Mouse (Mus musculus): ENCODE results near the gene Gpx6.

Gpx6 gene

GRCm38 (mm10) chr13:21311926-21312325 lies at the start of gene Gpx6:
Gene Gpx6 (plus strand): TSS chr13:21312125.
- DNase-seq (ENCODE audit: extremely low read depth, insufficient read length, low spot score): no peak

- no peak for DNase-seq (ENCODE audit: extremely low read depth, insufficient read length, low spot score)
Observed at GRCm38 (mm10) chr13:21262787-21263461, 49.0 kb upstream of the Gpx6 start.

DNA sequence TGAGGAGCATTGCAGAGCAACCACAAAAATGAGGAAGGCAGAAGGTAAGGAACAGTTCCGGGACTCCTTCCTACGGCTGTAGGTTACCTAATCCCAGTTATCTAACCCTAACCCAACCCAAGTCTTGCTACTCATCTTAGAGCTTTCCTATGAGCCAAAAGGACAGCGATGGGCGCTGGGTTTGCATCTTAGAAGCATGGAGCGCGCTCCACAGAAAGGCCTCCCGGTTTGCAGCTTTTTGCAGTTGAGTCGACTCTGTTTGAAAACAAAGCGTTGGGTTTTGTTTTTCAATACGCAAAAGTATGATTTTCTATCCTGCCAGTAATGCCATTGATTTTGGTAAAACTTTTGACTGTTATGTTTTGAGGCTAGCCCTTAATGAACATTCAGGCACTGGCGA lies 48.0 kb upstream of the Gpx6 start:
- DNase-seq (ENCODE audit: extremely low read depth, insufficient read length, low spot score): no peak

GRCm38 (mm10) chr13:21264366-21264765 lies 47.6 kb upstream of the Gpx6 start:
- no peak for DNase-seq (ENCODE audit: extremely low read depth, insufficient read length, low spot score)

GRCm38 (mm10) chr13:21265736-21266135 lies 46.2 kb upstream of the Gpx6 start:
- DNase-seq (ENCODE audit: extremely low read depth, insufficient read length, low spot score): no peak

DNA sequence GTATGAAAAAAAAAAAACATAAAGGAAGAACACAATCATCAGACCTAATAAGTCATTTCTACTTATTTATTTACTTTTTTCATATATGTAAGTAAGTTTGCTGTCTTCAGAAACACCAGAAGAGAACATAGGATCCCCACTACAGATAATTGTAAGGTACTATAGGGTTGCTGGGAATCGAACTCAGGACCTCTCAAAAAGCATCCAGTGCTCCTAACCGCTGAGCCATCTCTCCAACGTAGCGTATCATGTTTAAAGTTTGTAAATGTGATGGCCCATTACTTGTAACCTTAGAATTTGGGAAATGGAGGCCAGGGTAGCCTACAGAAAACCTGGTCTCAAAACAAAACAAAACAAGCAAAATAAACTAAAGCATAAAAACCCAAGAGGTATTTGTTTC lies 44.4 kb upstream of the Gpx6 start:
- DNase-seq (ENCODE audit: extremely low read depth, insufficient read length, low spot score): no peak

DNA sequence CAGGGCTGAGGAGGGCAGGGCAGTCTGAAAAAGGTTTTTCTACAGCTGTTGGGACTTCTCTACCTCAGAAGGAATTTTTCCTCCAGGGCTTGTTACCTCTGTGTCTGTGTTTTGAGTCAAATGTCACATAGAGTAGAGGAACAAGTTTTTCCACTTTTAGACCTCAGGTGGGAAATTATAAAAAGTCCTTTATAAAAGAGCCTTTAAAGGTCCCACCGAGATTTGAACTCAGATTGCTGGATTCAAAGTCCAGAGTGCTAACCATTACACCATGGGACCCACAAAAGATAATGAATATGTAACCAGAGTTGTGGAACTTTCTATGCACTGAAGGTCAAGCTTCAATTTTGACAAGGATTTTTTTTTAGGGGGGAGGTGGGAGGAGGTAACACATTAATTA lies 43.7 kb upstream of the Gpx6 start:
- no peak for DNase-seq (ENCODE audit: extremely low read depth, insufficient read length, low spot score)

- no peak for DNase-seq (ENCODE audit: extremely low read depth, insufficient read length, low spot score)
Observed at GRCm38 (mm10) chr13:21275021-21275814, 36.7 kb upstream of the Gpx6 start.

DNA sequence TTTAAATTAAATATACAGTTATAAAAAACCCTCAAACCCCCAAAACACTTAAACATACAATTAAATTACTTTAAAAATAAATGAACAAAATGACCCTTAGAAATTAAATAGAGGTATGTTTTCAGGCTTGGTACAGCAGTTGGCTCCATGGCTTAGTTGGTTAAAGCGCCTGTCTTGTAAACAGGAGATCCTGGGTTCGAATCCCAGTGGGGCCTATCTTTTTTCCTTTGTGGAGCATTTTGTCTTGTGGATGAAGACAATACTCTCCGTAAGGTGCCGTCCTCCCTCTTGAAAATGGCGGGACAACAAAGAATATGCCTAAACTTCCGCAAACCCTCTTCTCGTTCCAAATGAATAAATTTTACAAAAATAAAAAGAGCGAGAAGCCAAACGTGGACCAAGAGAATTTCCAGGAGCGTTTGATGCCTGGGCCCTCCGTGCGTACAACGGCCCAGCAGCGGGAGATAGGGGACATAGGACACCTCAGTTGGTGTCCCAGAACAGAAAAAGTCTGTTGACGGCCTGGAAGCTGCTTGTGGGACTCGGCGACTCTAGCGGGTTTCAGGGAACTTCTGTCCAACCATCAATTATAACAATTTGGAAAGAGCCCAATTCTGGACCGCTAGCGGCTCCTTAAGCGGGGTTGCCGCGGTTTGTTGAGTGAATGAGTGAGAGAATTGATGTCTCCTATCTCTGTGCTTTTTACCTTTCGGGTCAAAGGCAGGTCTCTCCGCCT lies 35.9 kb upstream of the Gpx6 start:
- DNase-seq (ENCODE audit: extremely low read depth, insufficient read length, low spot score): no peak

- DNase-seq (ENCODE audit: extremely low read depth, insufficient read length, low spot score): no peak
Observed at GRCm38 (mm10) chr13:21276551-21276950, 35.4 kb upstream of the Gpx6 start.

DNA sequence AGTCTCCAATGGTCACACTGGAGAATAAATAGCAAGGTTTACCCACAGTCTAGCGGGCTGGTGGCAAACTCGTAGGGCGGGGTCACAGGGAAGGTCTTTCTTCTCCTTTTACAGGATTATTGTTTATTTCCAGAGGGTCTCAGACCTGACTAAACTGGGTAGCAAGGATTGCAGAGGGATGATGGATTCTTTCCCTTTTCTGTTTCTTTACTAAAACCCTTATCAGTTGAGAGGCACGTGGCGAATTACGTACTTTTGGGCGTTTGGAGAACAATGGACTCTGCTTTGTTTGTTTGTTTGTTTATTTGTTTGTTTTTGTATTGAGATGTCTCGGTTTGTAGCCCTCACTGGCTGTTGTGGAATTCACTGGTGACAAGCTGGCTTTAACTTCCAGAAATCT lies 32.8 kb upstream of the Gpx6 start:
- no peak for DNase-seq (ENCODE audit: extremely low read depth, insufficient read length, low spot score)

DNA sequence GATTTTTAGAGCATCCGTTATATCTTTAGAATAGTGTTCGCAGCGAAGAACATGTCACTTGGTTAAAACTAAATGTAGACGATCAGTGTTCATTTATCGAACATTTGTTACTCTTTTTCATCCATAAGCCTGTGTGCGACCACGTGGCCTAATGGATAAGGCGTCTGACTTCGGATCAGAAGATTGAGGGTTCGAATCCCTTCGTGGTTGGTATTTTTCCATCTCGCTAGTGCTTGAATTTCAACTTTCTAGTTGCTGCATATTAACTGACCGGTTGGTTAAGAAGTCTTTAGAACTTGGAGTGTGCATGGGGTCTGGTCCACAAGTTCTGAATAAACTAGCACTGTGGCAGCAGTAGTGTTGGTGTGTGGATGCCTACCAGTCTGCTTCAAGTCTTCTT lies 32.4 kb upstream of the Gpx6 start:
- peak; percentile 65 for DNase-seq (ENCODE audit: extremely low read depth, insufficient read length, low spot score)

DNA sequence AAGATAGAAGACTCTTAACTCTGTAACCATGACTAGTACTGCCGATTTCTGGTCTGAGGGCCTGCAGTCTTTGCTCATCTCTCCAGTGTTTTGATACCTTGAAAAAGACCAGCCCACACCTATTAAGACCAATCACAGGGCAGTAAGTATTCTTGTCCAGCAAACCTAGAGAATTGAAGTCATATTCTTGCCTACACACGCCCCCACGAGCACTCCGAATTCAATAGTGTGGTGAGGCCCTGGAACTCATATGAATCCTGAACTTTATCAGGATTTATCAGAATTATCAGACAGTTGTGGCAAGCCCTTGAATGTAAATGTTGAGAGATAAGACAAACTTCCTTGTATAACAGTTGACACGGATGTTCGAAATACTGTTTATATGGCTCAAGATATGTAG lies 19.3 kb upstream of the Gpx6 start, which contains the start of gene Gpx5:
TSS of gene Gpx5 (minus strand) at position 101 of the 400 bp plus-strand sequence.
- DNase-seq (ENCODE audit: extremely low read depth, insufficient read length, low spot score): no peak

- no peak for DNase-seq (ENCODE audit: extremely low read depth, insufficient read length, low spot score)
Observed at GRCm38 (mm10) chr13:21298557-21298956, 13.4 kb upstream of the Gpx6 start.

DNA sequence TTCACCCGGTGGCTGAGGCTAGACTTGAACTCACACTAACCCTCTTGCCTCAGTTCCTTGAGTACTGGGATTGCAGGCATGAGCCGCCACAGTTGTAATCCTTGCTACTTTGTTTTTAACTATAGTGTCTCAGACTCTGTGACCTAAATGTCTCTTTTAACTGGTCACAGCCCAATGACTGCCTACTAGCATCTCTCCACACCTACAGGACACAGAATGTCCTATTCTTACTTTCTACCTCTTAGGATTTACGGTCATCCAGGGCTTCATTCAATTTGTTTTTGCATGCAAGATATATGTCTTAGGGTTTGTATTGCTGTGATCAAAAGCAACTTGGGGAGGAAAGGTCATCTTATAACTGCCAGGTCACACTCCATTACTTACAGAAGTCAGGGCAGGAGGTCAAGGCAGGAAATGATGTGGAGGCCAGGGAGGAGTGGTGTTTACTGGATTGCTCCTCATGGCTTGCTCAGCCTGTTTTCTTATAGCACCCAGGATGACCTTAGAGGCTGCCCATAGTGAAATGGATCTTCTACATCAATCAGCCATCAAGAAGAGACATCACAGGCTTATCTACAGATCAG lies 7.3 kb upstream of the Gpx6 start:
- no peak for DNase-seq (ENCODE audit: extremely low read depth, insufficient read length, low spot score)

- no peak for DNase-seq (ENCODE audit: extremely low read depth, insufficient read length, low spot score)
Observed at GRCm38 (mm10) chr13:21309788-21310187, 2.1 kb upstream of the Gpx6 start.

DNA sequence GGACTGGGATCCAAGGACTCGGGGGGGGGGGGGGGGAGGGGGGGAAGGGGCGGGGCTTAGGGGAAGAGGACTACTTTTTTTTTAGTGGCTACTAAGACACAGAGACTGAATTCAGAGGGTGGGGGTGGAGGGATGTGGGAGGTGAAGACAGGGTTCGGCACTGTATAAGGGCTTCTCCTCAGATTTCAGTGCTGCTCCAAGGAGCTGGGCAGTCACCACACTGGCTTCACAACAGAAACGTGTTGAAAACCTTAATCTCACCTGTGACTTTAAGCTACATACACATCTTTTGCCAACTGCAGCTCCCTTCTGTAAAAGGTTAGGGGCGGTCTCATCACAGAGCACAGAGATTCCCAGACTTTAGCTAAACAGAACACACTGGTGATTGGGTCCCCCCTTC lies 929 bp downstream of the Gpx6 start:
- no peak for DNase-seq (ENCODE audit: extremely low read depth, insufficient read length, low spot score)

DNA sequence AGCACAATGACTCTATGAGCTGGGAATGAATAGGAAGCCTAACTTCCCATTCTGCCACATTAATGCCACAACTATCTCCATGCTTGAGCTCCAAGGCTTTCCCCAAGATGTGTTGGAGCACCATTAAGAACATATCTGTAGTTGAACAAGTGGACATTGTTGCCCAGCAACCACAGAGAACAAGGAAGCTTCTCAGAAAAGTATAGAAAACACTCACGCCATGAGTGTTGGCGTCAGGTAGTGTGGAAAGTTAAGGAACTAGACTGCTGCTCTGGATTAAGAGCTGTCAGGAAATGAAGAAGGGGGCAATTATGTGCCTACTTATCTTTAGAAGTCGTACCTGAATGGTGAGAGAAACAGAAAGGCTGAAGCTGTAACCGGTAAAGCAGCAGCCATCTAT lies 2.0 kb downstream of the Gpx6 start:
- DNase-seq (ENCODE audit: extremely low read depth, insufficient read length, low spot score): no peak

DNA sequence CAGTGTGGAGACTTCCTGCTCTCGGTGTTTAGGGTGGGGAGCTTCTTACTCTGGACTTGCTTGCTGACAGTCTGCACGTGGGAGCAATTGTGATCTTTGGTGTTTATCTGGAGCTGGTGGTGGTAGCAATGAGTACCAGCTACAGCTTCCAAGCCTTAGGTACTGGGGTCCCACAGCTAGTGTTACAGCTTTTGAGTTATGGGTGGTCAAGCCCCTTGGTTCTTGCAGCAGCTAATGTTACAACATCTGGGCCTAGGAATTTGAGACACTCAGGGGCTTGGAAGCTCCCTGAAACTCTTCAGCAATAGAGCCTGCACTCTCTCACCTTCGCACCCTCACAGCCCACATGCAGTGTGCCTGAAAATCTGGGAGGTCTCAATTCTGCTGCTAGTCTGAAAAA lies 8.3 kb downstream of the Gpx6 start:
- no peak for DNase-seq (ENCODE audit: extremely low read depth, insufficient read length, low spot score)

DNA sequence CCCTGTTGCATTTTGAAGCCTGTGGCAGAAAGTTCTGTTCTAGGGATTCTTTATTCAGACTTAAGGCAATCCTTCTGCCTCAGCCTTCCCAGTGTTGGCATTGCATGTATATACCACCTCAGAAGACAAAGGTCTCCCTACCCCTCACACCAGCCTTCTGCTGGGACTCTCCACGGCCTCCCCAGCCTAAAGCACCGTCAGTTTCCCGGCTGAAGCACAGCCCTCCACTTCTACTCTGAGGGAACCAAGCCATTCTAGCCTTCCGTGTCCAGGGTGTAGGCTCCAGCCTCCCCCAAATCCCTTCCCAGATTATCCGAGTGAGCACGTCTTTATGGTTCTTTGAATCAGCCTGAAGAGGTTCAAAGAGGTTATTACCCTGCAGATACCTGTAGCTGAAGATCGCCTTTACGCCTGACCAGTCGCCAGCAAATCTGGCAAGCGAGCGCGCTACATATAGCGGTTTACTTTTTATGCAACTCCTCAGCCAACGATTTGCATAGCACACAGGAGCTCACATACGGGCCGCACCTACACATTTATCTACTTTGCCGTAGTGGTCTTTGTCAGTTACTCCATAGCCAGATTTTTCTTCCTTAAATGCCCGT lies 10.1 kb downstream of the Gpx6 start:
- no peak for DNase-seq (ENCODE audit: extremely low read depth, insufficient read length, low spot score)

All from 3134 (cell line).